Mouse (Mus musculus) ES-E14 (cell line): ENCODE results near the gene Bckdk. TPM values are rescaled to one million over a fixed set of nuclear protein-coding genes. Genes with fewer than 3 reads are reported as not detected.

ENCODE experiments used
- DNase-seq: peaks from one replicate; pipeline ENCODE4 v3.0.0-alpha.2; 2013; ENCODE audit warnings: low read depth, low spot score
- H3K27ac ChIP-seq: 2 replicates; pipeline ENCODE4 v1.5.1; 2012; ENCODE audit warnings: low read depth, mild to moderate bottlenecking, low read length, moderate library complexity, mixed read lengths; ENCODE audit not compliant: poor library complexity, insufficient read depth, severe bottlenecking
- H3K36me3 ChIP-seq: 2 replicates; pipeline ENCODE4 v1.6.1; 2012; ENCODE audit warnings: mild to moderate bottlenecking, low read length, moderate library complexity, mixed read lengths; ENCODE audit not compliant: control insufficient read depth, poor library complexity, insufficient read depth, severe bottlenecking
- H3K4me1 ChIP-seq, 2 experiments: fragments of 150-350 bp in 1 of 2; sonication (generic) in 1 of 2; 2 replicates each; pipeline ENCODE4 v1.6.1; 2012; ENCODE audit warnings: low read length in 2 of 2, mild to moderate bottlenecking in 1 of 2, mixed read lengths in 1 of 2; ENCODE audit not compliant: control insufficient read depth in 2 of 2, insufficient read depth in 2 of 2, poor library complexity in 1 of 2
- H3K4me3 ChIP-seq, 2 experiments: fragments of 150-350 bp in 1 of 2; sonication (generic) in 1 of 2; 2 replicates each; pipeline ENCODE4 v1.5.1; 2012; ENCODE audit warnings: low read length in 2 of 2, low read depth in 1 of 2, mild to moderate bottlenecking in 1 of 2, mixed read lengths in 1 of 2; ENCODE audit not compliant: insufficient read depth in 1 of 2, poor library complexity in 1 of 2, severe bottlenecking in 1 of 2
- H3K9ac ChIP-seq: 2 replicates; pipeline ENCODE4 v1.6.1; 2012; ENCODE audit warnings: low read depth, mild to moderate bottlenecking, low read length, mixed read lengths; ENCODE audit not compliant: poor library complexity, insufficient read depth, severe bottlenecking
- H3K9me3 ChIP-seq: fragments of 150-350 bp; sonication (generic); 2 replicates; pipeline ENCODE4 v1.6.1; 2012; ENCODE audit warnings: low read depth, mild to moderate bottlenecking, low read length; ENCODE audit not compliant: control insufficient read depth, insufficient read depth
- CHD2 ChIP-seq: IDR thresholded peaks from 2 replicates; pipeline ENCODE4 v1.6.1; 2014; ENCODE audit warnings: mild to moderate bottlenecking, low read depth, low read length, inconsistent platforms
- HCFC1 ChIP-seq: IDR thresholded peaks from 2 replicates; pipeline ENCODE4 v1.6.1; 2012; ENCODE audit warnings: low read length, inconsistent platforms, borderline replicate concordance; ENCODE audit not compliant: insufficient read depth
- MAFK ChIP-seq: IDR thresholded peaks from 2 replicates; pipeline ENCODE4 v1.6.1; 2014; ENCODE audit warnings: mild to moderate bottlenecking, low read depth, low read length, inconsistent platforms; ENCODE audit not compliant: insufficient read depth
- ZC3H11A ChIP-seq: IDR thresholded peaks from 2 replicates; pipeline ENCODE4 v1.6.1; 2012; ENCODE audit warnings: low read depth, mild to moderate bottlenecking, inconsistent platforms, low read length, borderline replicate concordance
- ZNF384 ChIP-seq: IDR thresholded peaks from 2 replicates; pipeline ENCODE4 v1.6.1; 2012; ENCODE audit warnings: low read depth, low read length, inconsistent platforms
- in situ Hi-C, 2 experiments: fragments of 600-800 bp; cut with MboI; formaldehyde crosslinking; loops; one replicate each; pipeline ENCODE4 v1.15.1; 2025; ENCODE audit warnings: low sequenced_read_pairs in 2 of 2, inconsistent platforms in 1 of 2; ENCODE audit not compliant: unreplicated experiment in 2 of 2
- total RNA-seq: library from RNA; depleted of rRNA; stranded (reverse); fragments of 300-350 nt; gene quantifications from 2 replicates; pipeline ENCODE4 v1.2.3, GENCODE M21; 2012

Bckdk gene
- total RNA-seq, 1 experiment = 56.4 TPM

GRCm38 (mm10) chr7:127869149-127869810, 34.6 kb upstream of the Bckdk start:
- no peak overlapping the region for H3K4me3 ChIP-seq
- no peak for DNase-seq
- no peaks in the 10 kb centered on the region for H3K9me3 ChIP-seq
- peaks cover 3% of the 10 kb centered on the region; the same call in 1 of the 2 replicates for H3K36me3 ChIP-seq
- TF ChIP-seq HCFC1 (no peak), ZC3H11A (no peak), ZNF384 (no peak), CHD2 (no peak), MAFK (no peak)
- in situ Hi-C loops = no loop called here
- no peak overlapping the region for H3K27ac ChIP-seq
- no peak overlapping the region for H3K9ac ChIP-seq
- H3K4me1 ChIP-seq = peaks cover 0 to 2% of the 10 kb centered on the region in 2 experiments; a peak in 1 of 4 replicates

- no peak for DNase-seq
- H3K4me1 ChIP-seq = peaks cover 0 to 2% of the 10 kb centered on the region in 2 experiments; a peak in 1 of 4 replicates
- no peaks in the 10 kb centered on the region for H3K9me3 ChIP-seq
- H3K36me3 ChIP-seq = peaks cover 3% of the 10 kb centered on the region; the same call in 1 of the 2 replicates
- H3K27ac ChIP-seq = no peak overlapping the region
- in situ Hi-C loops = no loop called here
- no peak overlapping the region for H3K9ac ChIP-seq
- TF ChIP-seq ZC3H11A = peak; percentile 33; the same call in 1 of the 2 replicates
- no peak for TF ChIP-seq ZNF384
- H3K4me3 ChIP-seq = no peak overlapping the region
Measured at GRCm38 (mm10) chr7:127870136-127870821, 33.6 kb upstream of the Bckdk start.

- peak overlapping the region; percentile 77 to 90 for H3K4me3 ChIP-seq
- peak overlapping the region; percentile 99; the same call in 1 of the 2 replicates for H3K27ac ChIP-seq
- H3K4me1 ChIP-seq = peaks cover 0 to 2% of the 10 kb centered on the region in 2 experiments; a peak in 1 of 4 replicates
- in situ Hi-C loops = no loop called here
- DNase-seq = no peak
- peak overlapping the region; percentile 100 for H3K9ac ChIP-seq
- no peaks in the 10 kb centered on the region for H3K9me3 ChIP-seq
- no peak for TF ChIP-seq HCFC1
- TF ChIP-seq ZC3H11A = no peak
- peak; percentile 71 for TF ChIP-seq ZNF384
- peaks cover 18% of the 10 kb centered on the region for H3K36me3 ChIP-seq
Measured at GRCm38 (mm10) chr7:127874812-127875626, 28.9 kb upstream of the Bckdk start.

- peak; percentile 73 for DNase-seq
- in situ Hi-C loops = no loop called here
- Histone ChIP-seq H3K4me1 (peaks cover 0 to 2% of the 10 kb centered on the region in 2 experiments; a peak in 1 of 4 replicates), H3K27ac (peak overlapping the region; percentile 99), H3K36me3 (peaks cover 24% of the 10 kb centered on the region), H3K4me3 (peak overlapping the region; percentile 77 to 90), H3K9me3 (no peaks in the 10 kb centered on the region), H3K9ac (peak overlapping the region; percentile 100)
- no peak for TF ChIP-seq MAFK
- no peak for TF ChIP-seq ZNF384
- TF ChIP-seq ZC3H11A = no peak
- peak; percentile 74 for TF ChIP-seq HCFC1
- TF ChIP-seq CHD2 = no peak
Measured at GRCm38 (mm10) chr7:127875627-127876001, 28.3 kb upstream of the Bckdk start.
